Mouse (Mus musculus) embryonic fibroblast, embryonic 13.5 days (primary cell): ENCODE data around the gene Stt3b.

Experiments
- CTCF ChIP-seq: IDR thresholded peaks from 2 replicates; pipeline ENCODE4 v1.5.1; 2011; ENCODE audit warnings: mild to moderate bottlenecking, control low read depth, low read length, moderate library complexity, borderline replicate concordance; ENCODE audit not compliant: insufficient read depth
- POLR2A ChIP-seq: IDR thresholded peaks from 2 replicates; pipeline ENCODE4 v1.6.1; 2011; ENCODE audit warnings: low read depth, mild to moderate bottlenecking, control low read depth, low read length, moderate library complexity

DNA sequence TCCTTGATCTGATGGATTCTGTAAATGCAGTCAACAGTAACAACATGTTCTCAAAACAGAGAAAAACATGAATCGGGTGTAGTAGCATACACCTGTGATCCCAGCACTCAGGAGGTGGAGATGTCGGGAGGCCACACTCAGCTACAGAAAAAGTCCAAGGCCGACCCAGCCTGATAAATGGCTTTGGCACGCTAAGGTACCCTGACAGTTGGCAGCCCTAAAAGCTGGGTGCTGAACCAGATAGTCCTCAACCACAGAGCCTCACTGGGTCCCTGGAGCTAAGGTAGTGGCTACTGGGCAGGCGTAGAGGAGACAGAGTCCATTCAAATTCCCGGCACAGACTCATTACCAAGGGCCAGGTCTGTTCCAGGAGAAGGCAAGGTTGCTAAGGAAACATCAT is 109.0 kb downstream of the Stt3b start:
- TF ChIP-seq CTCF (no peak), POLR2A (no peak)
